Mouse (Mus musculus) CD8-positive naive resting alpha-beta T cell, adult 2 months (primary cell): ENCODE results near the gene Sgpl1.
"Not testable (repeated sequence)": the region's sequence is repeated elsewhere in the genome, so short reads cannot be mapped to it uniquely, and the experiment has no call there.

ENCODE experiments used
- DNase-seq, 2 experiments: peaks; one replicate each; pipeline ENCODE4 v3.0.0; 2022; ENCODE audit warnings: low read depth in 2 of 2, low spot score in 2 of 2

Sgpl1 gene

DNA sequence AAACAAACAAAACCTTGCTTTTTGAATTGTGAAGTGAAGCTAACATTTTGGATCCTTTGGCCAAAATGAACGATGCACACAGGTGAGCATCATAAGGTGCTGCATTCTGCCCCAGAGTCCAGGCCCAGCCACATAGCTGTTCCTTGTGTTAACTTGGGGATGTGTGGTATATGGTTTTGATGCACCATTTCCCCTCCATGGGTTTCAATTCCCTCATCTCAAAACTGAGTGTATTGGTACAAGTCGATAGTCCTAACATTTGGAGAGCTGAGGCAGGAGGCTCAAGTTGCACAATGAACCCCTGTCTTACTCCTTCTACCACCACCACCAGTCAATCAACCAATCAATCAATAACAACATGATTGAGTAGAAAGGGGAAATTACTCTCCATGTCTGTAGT is 8.9 kb upstream of the Sgpl1 start:
- DNase-seq: no peak

DNA sequence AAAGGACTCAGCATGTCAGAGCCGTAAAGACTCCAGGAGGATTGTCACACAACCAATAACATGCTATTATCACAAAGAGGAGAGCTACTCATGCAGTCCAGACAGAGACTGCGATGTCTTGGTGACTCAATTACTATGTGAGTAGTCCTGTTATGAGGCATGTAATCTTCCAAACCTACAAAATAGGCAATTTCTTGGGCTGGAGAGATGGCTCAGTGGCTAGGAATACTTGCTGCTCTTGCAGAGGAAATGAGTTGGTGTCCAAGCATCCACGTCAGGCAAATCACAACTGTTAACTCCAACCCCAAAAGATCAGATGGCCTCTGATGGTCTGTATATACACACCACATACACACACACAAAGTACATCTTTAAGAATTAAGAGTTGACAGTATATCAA is 8.1 kb upstream of the Sgpl1 start:
- no peak for DNase-seq

DNA sequence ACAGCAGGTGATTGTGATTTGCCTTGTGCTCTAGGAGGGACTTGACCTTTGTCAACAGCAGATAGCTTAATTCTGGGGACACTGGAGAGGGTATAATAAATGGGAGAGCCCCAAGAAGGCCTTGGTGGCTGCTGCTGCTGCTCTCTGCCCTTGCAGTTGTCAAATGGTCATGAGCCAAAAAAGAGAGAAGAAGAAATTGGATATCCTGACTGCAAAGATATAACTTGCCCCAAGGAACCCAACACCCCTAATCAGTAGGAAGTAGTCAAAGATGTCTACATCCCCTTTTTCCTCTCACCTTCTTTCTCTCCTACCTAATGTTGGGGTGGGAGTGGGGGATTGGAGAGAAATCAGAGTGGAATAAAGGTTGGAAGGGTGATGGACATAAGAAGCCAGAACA is 4.6 kb upstream of the Sgpl1 start:
- DNase-seq: no peak

DNA sequence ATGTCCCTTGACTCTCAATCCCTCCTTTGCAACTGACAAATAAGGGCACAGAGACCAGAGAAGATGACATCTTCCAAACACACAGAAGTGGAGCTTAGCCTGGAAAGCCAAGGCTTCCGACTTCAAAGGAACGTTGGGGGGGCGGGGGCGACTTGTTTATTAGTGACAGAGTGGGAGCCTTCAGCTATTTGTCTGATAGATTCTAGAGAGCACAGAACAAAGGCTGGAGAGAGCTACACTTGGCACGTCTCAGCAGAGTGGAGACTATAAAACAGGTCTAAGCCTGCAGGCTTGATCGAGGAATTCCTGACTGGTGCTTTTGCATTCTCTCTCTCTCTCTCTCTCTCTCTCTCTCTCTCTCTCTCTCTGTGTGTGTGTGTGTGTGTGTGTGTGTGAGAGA is 3.1 kb upstream of the Sgpl1 start:
- DNase-seq: no peak

DNA sequence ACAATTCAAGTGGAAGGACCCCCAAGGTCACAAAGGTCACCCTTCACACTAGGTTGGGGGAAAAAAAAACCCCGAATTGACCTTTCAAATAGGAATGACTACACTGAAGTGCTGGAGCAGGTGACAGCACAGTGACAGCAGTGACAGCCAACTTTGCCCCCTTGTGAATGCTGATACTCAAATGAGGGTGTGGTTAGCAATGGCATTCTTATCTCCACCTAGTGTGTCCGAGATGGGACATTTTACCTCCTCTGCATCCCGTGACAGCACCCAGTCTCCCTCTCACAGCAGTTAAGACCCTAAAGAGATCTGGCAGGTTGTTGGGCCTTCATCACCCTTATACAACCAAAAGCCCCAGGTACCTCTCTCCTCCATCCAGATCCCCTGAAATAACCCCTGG is 2.0 kb upstream of the Sgpl1 start:
- no peak for DNase-seq

DNA sequence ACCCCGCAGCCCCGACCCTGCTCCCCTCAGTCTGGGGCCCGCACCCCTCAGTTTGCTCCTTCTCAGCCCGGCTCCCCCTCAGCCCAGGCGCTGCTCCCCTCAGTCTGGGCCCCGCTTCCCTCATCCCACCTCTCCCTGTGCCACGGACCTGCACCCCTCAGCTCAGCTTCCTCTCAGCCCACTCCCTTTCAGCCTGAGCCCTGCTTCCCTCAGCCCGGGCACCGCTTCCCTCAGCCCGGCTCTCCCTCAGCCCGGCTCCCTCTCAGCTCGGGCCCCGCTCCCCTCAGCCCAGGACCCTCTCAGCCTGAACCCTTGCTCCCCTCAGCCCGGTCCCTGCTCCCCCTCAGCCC is 721 bp downstream of the Sgpl1 start:
- peak in 1 of 2 experiments; percentile 28 for DNase-seq

DNA sequence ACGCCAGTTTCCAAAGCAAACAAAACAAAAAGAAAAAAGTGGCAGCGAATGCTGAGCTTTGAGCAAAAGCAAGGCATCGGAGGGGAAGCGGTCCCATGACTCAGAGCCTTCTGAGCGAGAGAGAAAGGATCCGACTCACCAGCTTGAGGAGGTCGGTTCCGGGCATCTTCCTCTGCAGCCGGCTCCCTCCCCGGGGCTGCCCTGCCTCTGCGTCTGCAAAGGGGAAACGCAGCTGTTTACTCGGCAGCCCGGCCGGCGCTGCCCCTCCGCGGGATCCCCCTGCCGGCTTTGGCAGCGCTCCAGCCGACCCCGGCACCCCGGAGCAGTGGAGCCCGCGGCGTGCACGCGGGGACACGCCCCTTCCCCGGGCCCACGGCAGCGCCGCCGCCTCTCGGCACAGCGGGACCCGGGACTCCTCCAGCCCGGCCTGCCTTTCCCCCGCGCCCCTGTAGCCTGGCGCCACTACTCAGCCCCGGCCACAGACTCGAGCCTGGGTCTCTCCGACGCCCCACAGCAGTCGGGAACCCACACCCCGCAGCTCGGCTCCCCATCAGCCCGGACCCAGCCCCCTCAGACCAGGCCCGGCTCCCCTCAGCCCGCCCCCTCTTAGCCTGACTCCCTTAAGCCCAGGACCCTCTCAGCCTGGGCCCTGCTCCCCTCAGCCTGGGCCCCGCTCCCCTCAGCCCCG is 1.2 kb downstream of the Sgpl1 start:
- peak; percentile 41 to 44 for DNase-seq

DNA sequence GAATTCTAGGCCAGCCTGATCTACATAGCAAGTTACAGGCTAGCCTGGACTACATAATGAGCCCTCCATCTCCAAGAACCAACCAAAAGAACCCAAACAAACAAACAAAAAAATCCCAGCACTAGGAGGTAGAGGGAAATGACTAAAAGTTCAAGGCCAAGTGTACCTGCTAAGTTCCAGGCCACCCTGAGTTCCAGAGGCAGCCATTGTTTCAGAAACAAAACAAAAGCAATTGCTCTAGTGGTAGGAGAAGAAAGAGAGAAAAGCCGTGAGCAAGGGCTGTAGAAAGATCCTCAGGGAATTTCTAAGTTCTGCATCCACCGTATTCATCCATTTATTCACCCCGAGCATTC is 1.8 kb downstream of the Sgpl1 start:
- DNase-seq: no peak

DNA sequence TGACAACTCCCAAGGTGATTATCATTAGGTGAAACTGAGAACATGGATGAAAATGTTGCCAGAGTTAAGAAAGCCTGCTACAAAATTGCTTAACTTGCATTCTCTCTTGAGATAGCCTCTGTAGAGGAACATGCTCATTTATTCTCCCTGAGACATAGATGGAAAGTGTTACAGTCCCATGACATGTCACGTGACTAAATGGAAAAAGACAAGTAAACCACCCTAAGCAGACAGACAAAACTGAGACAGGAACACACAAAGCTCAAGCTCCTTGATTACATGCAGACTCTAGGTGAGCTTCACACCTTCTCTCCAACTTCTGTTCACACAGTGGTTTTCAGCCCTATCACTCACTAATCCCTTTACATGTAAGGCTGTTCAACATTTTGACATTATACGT is 4.2 kb downstream of the Sgpl1 start:
- DNase-seq: no peak

DNA sequence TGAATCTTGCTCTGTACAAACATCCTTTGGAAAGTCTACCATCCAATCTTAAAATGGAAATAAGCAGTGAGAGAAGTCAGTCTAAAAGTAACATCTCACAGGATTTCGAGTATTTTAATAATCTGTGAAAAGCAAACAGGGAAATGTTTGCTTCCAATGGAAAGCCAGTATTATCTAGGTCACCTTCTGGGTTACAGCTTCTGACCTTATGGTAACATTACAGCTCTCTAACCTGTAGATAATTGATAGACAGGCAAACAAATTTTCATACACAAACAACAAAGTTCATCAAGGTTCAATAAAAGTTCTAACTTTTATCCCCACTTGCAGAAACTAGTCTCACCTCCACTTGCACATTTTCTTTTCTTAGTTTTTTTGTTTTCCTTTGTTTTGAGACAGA is 9.9 kb downstream of the Sgpl1 start:
- no peak for DNase-seq

DNA sequence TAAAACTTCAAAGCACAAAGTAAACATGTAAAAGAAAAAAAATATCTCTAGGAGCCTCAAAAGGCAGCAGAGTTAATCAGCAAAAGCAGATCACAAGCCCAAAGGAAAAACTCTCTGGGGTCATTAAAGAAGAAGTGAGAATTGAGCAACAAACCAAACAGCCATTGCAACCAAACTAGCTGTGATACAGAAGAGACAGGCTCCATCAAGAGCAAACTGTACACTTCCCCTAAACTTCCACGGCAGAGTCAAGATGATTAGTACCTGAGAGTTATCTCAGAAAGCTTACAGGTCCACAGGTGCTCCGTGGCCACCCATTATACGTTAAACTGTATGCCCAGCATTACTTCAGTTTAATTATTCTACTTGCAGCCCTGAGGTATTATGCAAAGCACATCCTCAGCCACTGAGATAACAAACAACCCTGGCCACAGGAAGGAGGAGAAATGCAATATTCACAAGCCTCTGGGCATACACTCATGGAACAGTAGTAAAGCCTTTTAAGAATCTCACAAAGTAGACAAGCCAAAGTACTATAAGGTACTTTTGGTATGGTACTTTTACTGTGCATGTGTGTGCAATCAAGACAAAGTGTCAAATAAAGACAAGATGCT is 12.2 kb downstream of the Sgpl1 start:
- no peak for DNase-seq

DNA sequence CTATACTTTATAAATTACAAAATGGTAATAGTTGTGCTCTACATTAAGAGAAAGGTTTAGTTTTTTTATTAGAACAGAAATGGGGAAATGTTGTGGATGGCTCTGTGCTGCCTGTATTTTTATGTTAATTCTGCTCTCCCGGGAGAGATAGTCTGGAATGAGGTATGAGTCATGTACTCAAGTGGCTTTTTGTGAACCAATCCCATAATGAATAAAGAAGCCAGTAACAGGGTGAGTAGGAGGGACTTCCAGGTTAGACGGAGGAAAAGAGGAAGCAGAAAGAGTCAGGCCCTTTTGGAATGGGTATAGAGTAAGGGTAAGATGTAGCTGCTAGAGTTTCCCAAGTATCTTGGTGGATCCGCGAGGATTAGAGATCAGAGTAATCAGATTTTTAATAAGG is 13.5 kb downstream of the Sgpl1 start:
- DNase-seq: no peak

DNA sequence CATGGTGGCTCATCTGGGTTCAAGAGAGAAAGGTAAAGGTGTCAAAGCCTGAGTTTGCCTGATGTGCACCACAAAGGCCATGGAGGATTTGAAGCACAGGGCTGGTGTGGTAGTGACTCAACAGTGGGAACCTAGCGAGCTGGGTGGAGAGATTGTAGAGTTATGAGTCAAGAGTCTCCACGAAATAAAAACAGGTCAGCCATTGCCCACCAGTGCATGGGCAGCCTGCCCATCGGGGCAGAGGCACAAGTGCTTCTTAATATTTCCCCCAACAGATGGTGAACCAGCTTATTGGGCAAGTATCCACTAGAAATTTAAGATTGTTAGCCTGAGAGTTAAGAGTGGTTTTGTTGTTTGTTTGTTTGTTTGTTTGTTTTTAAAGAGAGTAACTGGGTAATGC is 16.5 kb downstream of the Sgpl1 start:
- DNase-seq: no peak

DNA sequence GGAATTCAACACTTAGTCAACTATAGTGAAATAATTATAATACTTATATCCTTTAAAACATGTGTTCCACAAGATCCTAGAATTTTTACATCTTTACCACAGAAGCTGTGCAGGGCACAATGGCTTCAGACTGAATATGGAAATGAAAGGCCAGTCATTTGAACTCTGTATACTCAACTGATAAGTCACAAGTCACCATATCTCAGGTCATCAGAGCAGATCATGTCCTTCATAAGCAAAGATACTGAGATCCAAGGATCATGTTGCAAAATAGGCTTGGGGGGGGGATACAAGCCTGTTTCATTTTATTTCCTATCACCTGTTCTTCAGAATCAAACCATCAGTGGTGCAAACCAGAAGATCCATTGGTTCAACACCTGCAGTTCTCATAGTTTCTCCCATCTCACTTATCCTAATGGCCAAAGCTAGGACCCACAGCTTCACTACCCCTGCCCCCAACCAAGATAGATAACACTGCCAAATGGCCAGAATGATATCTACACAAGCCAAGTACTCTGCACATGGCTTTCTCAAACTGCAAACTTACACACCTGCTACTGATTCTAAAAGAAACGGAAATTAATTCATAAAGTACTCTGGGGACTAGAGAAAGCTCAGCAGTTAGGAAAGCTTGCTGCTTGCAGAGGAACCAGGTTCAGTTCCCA is 18.7 kb downstream of the Sgpl1 start:
- DNase-seq: no peak

DNA sequence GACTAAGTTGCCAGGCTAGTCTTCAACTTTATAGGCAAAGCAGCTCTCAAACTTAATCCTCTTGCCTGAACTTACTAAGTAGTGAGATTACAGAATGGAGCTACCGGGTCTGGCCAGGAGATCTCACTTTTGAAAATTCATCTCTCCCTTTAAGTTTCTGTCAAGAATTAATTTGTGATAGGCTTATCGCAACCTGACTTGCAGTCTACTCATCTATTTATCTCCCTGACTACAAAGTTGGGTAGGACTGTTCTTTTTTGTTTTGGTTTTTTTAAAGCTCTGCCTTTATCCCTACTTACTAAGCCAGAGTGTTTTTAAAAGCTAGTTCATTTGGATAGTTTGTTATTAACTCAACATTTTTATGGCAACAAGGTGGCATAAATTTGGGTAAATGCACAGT is 23.0 kb downstream of the Sgpl1 start:
- no peak for DNase-seq

DNA sequence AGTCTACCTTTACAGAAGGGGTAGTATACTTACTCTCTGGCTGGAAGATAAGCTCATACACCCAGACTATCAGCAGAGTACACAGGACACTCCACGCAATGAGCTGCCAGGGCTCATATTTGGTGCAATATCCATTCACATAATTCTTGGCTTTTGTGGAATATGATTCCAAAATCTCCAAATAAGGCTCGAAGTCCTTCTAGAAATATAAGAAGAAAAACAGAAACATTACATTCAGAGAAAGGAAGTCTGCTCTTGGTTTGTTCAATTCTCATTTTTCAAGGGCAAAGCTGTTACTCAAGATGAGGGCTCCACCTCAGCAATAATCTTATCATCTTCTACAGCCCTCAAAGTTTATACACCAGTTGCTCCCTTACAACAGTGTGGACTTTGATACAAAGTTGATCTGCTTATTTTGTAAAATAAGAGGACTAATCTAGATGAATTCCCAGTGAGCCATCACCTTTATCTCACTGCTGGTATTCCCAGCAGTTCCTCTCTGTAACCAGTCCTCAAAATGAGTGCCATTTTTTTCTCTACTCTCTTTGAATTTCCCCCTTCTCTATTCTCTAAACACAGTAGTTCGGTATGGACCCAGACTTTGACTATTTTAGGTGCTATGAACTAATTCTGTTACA is 24.1 kb downstream of the Sgpl1 start:
- DNase-seq: no peak

DNA sequence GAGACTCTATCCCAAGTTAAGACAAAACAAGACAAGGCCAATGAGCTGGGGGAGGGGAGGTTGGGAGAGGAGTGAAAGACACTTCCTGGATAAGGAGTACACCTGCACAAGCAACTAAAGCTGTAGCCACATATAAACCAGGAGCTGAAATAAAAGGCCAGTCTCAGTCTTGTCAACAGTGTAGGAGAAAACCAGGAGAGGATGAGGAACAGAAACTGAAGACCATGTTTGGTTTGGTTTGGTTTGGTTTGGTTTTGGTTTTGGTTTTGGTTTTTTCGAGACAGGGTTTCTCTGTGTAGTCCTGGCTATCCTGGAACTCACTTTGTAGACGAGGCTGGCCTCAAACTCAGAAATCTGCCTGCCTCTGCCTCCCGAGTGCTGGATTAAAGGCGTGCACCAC is 25.8 kb downstream of the Sgpl1 start:
- DNase-seq: not testable (repeated sequence)

DNA sequence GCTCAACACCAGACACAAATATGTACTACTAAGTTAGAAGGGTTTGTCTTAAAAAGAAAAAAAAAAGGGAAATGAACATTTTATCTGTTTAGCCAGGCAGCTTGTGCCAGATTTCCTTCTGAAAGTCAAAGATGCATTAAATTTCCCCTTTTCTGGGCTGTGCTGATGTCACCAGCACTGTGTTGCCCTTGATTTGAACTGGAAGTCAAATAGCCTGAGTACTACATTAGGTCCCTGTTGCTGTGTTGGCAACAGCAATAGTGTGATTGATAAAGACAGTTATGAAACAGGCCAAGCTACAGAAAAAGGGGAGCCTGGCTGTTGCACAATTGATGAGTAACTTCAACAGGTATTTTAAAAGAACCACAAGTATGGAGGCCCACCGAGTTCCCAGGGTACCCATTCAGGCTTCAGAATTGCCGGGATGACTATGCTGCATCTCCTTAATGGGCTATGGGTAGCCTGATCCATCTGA is 33.2 kb downstream of the Sgpl1 start:
- DNase-seq: no peak

DNA sequence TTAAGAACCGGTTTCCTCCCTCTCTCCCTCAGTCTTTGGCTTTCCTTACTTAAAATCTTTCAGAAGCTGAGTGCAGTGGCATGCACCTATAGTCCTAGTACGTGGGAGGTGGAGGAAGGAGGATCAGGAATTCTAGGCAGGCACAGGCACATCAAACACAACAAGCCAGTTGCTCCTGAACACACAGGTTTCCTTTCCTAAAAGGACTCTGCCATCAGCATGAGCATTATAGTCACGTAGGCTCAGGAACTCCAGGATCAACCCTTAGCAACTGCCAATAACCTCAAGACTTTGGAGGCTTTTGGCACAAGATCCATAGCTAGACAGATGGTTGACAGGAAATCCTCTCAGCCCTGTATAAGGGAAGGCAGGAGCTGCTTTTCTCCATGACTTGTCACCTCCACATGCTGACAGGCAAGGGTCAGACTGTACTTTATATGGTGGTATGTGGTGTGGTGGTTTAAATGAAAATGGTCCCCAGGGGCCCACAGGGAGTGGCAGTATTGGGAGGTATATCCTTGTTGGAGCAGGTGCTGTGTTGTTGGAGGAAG is 43.9 kb downstream of the Sgpl1 start:
- DNase-seq: no peak

DNA sequence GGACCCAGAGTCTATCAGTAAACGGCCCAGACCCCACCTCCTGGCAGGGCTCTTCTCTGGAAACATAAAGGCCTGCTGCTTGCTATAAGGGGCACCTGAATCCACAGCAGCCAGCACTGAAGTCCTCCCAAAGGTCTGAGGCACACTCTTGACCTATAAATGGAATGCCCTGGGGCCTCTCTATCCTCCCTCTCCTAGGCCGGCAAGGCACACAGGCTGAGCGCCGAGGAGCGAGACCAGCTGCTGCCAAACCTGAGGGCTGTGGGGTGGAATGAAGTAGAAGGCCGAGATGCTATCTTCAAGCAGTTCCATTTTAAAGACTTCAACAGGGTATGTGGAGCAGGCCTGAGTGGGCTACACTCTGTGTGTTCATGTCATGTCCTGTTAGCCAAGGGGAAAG is 55.6 kb downstream of the Sgpl1 start:
- DNase-seq: no peak

DNA sequence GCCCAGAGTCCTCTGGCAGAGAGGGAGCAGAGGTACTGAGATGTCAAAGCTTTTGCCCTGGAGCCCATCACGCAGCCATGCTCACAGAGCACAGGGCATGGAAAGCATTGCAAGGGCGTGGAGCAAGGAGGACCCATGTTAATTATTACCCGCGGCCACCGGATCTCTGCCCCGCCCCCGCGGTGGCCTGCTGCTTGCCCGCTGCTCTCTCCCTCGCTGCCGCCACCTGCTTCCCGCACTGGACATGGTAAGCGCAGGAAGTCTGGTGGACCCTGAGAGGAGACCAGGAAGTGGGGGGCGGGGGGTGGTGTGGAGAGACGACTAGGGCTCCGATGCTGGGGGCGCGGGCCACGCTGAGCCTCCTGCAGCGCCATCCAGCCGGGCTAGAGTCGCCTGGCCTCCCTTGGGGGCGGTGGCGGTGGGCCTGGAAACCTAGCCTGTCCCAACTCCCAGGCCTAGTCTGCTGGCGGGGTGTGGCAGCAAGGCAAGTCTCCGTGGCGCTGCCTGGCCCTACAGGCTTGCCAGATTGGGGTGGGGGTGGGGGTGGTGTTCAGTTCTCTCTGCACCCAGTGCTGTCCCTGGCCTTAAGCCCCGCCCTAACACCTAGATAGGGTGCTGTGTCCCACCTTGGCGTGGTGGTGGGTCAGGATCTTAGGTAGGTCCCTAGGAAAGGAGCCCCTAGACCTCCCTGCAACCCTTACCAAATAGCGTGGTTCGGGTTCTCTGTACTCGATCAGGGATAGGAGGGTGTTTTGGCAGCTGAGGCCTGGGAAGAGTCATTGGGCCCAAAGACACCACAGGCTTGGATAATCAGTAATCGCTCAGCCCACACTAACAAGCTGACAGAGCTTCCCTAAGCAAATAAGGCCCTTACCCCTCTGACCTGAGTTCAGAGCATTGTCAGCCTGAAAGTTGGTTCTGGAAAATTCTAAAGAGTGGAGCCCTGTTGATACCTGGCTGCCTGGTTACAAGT is 58.0 kb downstream of the Sgpl1 start, which contains the start of gene Pcbd1:
Gene Pcbd1 (plus strand): TSS at position 162 of the 973 bp plus-strand sequence.
- no peak for DNase-seq
